Mouse (Mus musculus) liver, postnatal 0 days (tissue): ENCODE results near the gene Gm20388. TPM values are rescaled to one million over a fixed set of nuclear protein-coding genes. Genes with fewer than 3 reads are reported as not detected.

Experiments used
- ATAC-seq: fragments of 200-750 bp; cut with Nextera tagmentation; 2 replicates; pipeline ENCODE4 v1.8.0; 2017; ENCODE audit warnings: mild to moderate bottlenecking, moderate library complexity
- DNase-seq: peaks from one replicate; pipeline ENCODE4 v3.0.0-alpha.2; 2016
- H3K27ac ChIP-seq: fragments of 300-500 bp; sonication (generic); 2 replicates; pipeline ENCODE4 v1.5.1; 2014; ENCODE audit warnings: antibody characterized with exemption, moderate library complexity, mild to moderate bottlenecking, low read depth
- H3K27me3 ChIP-seq: fragments of 300-500 bp; sonication (generic); 2 replicates; pipeline ENCODE4 v1.6.1; 2014; ENCODE audit warnings: low read length, control low read depth, mixed read lengths; ENCODE audit not compliant: insufficient read depth
- H3K36me3 ChIP-seq: fragments of 300-500 bp; sonication (generic); replicated peaks from 2 replicates; pipeline ENCODE4 v1.6.1; 2014; ENCODE audit warnings: mild to moderate bottlenecking, control low read depth, low read length, moderate library complexity, mixed read lengths; ENCODE audit not compliant: insufficient read depth
- H3K4me1 ChIP-seq: fragments of 300-500 bp; sonication (generic); 2 replicates; pipeline ENCODE4 v1.6.1; 2014; ENCODE audit warnings: antibody characterized with exemption, mild to moderate bottlenecking, control low read depth; ENCODE audit not compliant: insufficient read depth
- H3K4me2 ChIP-seq: fragments of 300-500 bp; sonication (generic); 2 replicates; pipeline ENCODE4 v1.6.1; 2014; ENCODE audit warnings: low read depth, mild to moderate bottlenecking, low read length, moderate library complexity, mixed read lengths
- H3K4me3 ChIP-seq: fragments of 300-500 bp; sonication (generic); 2 replicates; pipeline ENCODE4 v1.5.1; 2014; ENCODE audit warnings: low read depth, low read length
- H3K9ac ChIP-seq: fragments of 300-500 bp; sonication (generic); replicated peaks from 2 replicates; pipeline ENCODE4 v1.6.1; 2014; ENCODE audit warnings: mild to moderate bottlenecking, moderate library complexity
- H3K9me3 ChIP-seq: fragments of 300-500 bp; sonication (generic); 2 replicates; pipeline ENCODE4 v1.6.1; 2016; ENCODE audit warnings: mild to moderate bottlenecking, control low read depth, low read length, mixed read lengths
- CTCF ChIP-seq: sonication (generic); IDR thresholded peaks from 2 replicates; pipeline ENCODE4 v1.5.1; 2016; ENCODE audit warnings: antibody characterized with exemption, low read depth
- EP300 ChIP-seq: IDR thresholded peaks from 2 replicates; pipeline ENCODE4 v1.6.1; 2016; ENCODE audit warnings: antibody characterized with exemption, low read depth, mild to moderate bottlenecking
- WGBS: fragments of 180-500 bp; shearing (Covaris S2); extraction: QIAGEN DNeasy Blood & Tissue Kit; methylation state at CpG from one replicate; pipeline ENCODE4 v1.1.7; 2014; ENCODE audit not compliant: insufficient replicate concordance; 5-methylcytosine and 5-hydroxymethylcytosine counted together
- polyA plus RNA-seq: library from polyadenylated mRNA; unstranded; fragments of >200 nt; fragmentation: Nextera tagmentation; extraction: Ambion mirVana; gene quantifications from 2 replicates; pipeline ENCODE4 v1.2.1, GENCODE M21; 2015

Gene Gm20388
- polyA plus RNA-seq, 1 experiment from 2014 or later, result not detected

DNA sequence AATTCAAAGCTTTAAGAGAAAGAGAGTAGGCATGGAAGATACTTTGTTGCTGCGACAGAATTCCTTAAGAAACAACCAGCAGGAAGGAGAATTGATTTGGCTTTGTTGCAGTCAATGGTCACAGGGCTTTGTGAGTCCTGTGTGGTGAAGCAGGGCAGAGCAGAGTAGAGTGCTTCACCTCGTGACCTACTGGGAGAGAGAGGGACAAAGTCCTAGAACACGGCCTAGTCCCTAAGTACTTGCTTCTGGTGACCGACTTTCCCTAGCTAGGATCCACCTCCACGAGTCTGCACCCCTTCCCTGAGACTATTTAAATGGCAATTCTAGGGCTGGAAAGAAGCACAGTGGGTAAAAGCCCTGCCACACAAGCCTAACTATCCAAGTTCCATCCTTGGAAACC is 3419.3 kb downstream of the Gm20388 start:
- WGBS, result 54% methylated on average over 5 of the region's 5 CpGs
- Histone ChIP-seq H3K27me3 (peaks cover 13% of the 10 kb centered on the region), H3K27ac (no peak overlapping the region), H3K4me1 (peaks cover 36% of the 10 kb centered on the region), H3K9me3 (no peaks in the 10 kb centered on the region), H3K4me2 (no peak overlapping the region), H3K4me3 (no peak overlapping the region), H3K9ac (no peak overlapping the region), H3K36me3 (no peaks in the 10 kb centered on the region)
- ATAC-seq (no peak), DNase-seq (no peak)
- TF ChIP-seq EP300 (no peak), CTCF (no peak)

DNA sequence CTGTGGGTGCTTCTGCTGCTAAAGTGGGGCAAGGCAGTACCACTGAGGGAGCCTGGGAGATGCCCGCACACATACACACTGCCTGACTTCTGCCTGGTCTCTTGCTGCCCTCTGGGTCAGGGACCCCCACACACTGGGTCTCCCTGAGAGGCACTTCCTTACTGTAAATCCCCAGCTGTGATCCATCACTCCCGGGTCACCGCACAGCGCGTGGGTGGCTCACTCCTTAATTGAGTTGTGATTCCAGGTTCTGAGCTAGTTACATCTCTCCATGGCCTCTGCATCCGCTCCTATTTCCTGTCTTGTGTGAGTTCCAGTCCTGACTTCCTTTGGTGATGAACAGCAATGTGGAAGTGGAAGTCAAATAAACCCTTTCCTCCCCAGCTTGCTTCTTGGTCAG is 3420.1 kb downstream of the Gm20388 start:
- TF ChIP-seq EP300 (no peak), CTCF (no peak)
- no peak overlapping the region for H3K4me3 ChIP-seq
- H3K4me1 ChIP-seq, result peaks cover 36% of the 10 kb centered on the region
- peaks cover 13% of the 10 kb centered on the region for H3K27me3 ChIP-seq
- ATAC-seq, result no peak
- WGBS, result 61% methylated on average over 6 of the region's 6 CpGs
- H3K9me3 ChIP-seq, result no peaks in the 10 kb centered on the region
- H3K4me2 ChIP-seq, result no peak overlapping the region
- H3K36me3 ChIP-seq, result no peaks in the 10 kb centered on the region
- DNase-seq, result no peak
- no peak overlapping the region for H3K9ac ChIP-seq
- H3K27ac ChIP-seq, result no peak overlapping the region

DNA sequence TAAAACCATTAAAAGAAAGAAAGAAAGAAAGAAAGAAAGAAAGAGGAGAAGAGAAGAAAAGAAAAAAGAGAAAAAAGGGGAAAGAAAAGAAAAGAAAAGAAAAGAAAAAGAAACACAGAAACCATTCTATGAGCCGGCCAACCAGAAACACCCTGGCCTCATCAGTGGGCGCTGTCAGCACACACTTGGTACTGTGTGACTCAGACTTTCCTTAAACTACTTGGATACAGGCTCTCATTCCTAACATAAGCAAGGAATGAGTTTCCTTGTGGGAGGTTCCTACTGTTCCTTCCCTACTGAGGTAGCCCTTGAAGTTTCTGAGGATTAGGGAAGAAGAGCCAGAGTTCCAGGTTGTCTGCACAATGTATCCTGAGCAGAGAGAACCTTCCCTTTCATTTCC is 3420.7 kb downstream of the Gm20388 start:
- Histone ChIP-seq H3K27ac (no peak overlapping the region), H3K9me3 (no peaks in the 10 kb centered on the region), H3K9ac (no peak overlapping the region), H3K36me3 (no peaks in the 10 kb centered on the region), H3K4me2 (no peak overlapping the region), H3K4me3 (no peak overlapping the region), H3K27me3 (peaks cover 13% of the 10 kb centered on the region), H3K4me1 (peaks cover 36% of the 10 kb centered on the region)
- no peak for DNase-seq
- TF ChIP-seq CTCF (no peak), EP300 (no peak)
- no peak for ATAC-seq
- WGBS, result 59% methylated on average over 2 of the region's 2 CpGs

DNA sequence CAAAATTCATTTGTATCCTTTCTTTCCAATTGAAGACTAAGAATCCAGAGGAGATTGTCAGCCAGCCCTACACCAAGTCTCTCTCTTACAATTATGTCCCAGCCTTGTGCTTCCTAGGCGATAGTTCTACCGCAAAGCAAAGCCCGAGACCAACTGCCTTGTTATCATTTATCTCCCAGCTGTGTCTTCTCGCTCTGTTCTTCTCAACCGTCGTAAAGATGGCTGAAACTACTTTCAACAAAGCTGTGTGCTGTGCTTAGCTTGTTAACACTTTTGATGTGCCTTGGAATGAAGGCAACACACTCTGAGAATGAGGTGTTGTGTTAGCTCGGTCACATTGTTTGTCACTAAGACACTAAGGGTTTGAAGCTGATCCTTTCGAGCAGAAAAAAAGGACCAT is 3421.2 kb downstream of the Gm20388 start:
- TF ChIP-seq CTCF, result no peak
- peak; percentile 70 for TF ChIP-seq EP300
- WGBS, result 32% methylated on average over 8 of the region's 8 CpGs
- Histone ChIP-seq H3K4me2 (peak overlapping the region; percentile 93; the same call in 1 of the 2 replicates), H3K4me3 (peak overlapping the region; percentile 57; the same call in 1 of the 2 replicates), H3K27ac (no peak overlapping the region), H3K36me3 (no peaks in the 10 kb centered on the region), H3K9ac (no peak overlapping the region), H3K27me3 (peaks cover 13% of the 10 kb centered on the region), H3K9me3 (no peaks in the 10 kb centered on the region), H3K4me1 (peaks cover 35% of the 10 kb centered on the region)
- DNase-seq (no peak), ATAC-seq (peak; percentile 18; the same call in 1 of the 2 replicates)

DNA sequence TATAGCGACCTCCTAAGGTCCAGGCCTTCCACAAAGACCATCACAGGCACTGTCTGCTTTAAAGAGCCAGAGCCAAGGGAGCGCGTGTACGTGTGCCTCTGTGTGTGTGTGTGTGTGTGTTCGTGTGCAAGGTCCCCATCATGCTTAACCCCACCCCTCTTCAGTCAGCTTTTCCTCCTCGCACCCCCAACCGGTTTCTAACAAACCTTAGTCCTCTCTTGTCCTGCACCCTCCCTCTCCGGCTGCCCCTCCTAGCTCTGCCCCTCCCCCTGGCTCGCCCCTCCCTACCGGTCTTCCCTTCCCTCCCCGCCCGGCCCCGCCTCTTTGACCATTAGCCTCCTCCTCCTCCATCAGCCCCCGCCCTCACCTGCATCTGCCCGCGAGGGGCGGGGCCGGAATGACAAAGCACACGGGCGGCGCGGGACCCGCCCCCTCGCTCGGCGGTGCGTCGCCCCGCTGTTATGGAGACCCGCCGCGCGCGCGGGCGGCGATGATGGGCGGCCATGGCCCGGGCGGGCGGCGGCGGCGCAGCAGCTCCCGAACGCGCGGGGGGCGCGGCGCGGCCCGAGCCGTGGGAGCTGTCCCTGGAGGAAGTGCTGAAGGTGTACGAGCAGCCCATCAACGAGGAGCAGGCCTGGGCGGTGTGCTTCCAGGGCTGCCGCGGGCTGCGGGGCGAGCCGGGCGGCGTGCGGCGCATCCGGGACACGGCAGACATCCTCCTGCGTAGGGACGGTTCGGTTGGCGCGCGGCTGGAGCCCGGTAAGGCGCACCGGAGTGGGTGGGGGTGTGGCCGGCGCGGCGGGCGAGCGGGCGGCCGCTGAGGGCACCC is 3421.8 kb downstream of the Gm20388 start, which contains the start of gene Spire2:
TSS of gene Spire2 (plus strand) at position 452 of the 829 bp plus-strand sequence.
- ATAC-seq (peak; percentile 85), DNase-seq (peak; percentile 84)
- H3K4me3 ChIP-seq, result peak within 1 kb of the TSS; percentile 57
- no peaks in the 10 kb centered on the region for H3K9me3 ChIP-seq
- peak within 1 kb of the TSS; percentile 41; the same call in 1 of the 2 replicates for H3K9ac ChIP-seq
- H3K27ac ChIP-seq, result peak within 1 kb of the TSS; percentile 11; the same call in 1 of the 2 replicates
- peaks cover 13% of the 10 kb centered on the region for H3K27me3 ChIP-seq
- TF ChIP-seq CTCF, result no peak
- TF ChIP-seq EP300, result no peak
- 2% methylated on average over 50 of the region's 85 CpGs for WGBS
- peak within 1 kb of the TSS; percentile 93 for H3K4me2 ChIP-seq
- H3K4me1 ChIP-seq, result peaks cover 32% of the 10 kb centered on the region
- H3K36me3 ChIP-seq, result no peaks in the 10 kb centered on the region

DNA sequence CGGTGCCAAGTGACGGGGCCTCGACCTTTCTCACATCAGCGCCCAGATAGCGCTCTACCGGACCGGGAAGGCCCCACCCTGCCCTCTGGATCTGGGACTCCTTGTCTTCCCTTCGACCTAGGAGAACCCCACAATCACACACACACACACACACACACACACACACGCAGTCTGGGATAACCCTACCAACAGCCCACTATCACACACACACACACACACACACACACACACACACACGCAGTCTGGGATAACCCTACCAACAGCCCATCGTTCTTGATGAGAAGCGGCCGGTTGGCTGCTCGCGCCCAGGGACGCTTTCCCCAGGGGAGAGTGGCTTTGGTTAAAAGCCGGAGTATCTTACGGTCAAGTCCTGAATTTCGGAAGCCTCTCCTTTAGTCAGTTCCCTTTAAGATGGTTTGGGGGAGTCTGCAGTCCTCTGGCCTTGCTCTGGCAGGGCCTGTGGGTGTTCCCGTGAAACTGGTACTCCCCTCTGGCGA is 3422.5 kb downstream of the Gm20388 start:
- WGBS, result 13% methylated on average over 14 of the region's 21 CpGs
- H3K4me3 ChIP-seq, result peak overlapping the region; percentile 57
- ATAC-seq (no peak), DNase-seq (no peak)
- peaks cover 13% of the 10 kb centered on the region for H3K27me3 ChIP-seq
- peak overlapping the region; percentile 41; the same call in 1 of the 2 replicates for H3K9ac ChIP-seq
- no peak overlapping the region for H3K27ac ChIP-seq
- H3K4me1 ChIP-seq, result peaks cover 33% of the 10 kb centered on the region
- TF ChIP-seq CTCF (no peak), EP300 (no peak)
- H3K9me3 ChIP-seq, result no peaks in the 10 kb centered on the region
- H3K36me3 ChIP-seq, result no peaks in the 10 kb centered on the region
- peak overlapping the region; percentile 93 for H3K4me2 ChIP-seq
